Mouse (Mus musculus): Measurements from ENCODE around the gene Gtf2i. TPM values are rescaled to one million over a fixed set of nuclear protein-coding genes. Genes with fewer than 3 reads are reported as not detected.

The Gtf2i gene
- polyA plus RNA-seq, 1 experiment from 2014 or later, result 132 TPM

GRCm38 (mm10) chr5:134294606-134295005 lies 20.0 kb downstream of the Gtf2i start:
- Histone ChIP-seq H3K4me1 (ENCODE audit: control insufficient read depth in 2 of 2, insufficient read depth in 2 of 2, low read length in 2 of 2) (peaks cover 0 to 3% of the 10 kb centered on the region in 2 experiments; a peak in 1 of 4 replicates), H3K4me2 (ENCODE audit: low read length) (no peak overlapping the region), H3K36me3 (ENCODE audit: control insufficient read depth, insufficient read depth, low read length) (peaks cover 84% of the 10 kb centered on the region), H3K4me3 (ENCODE audit: control insufficient read depth in 1 of 2, insufficient read depth in 1 of 2, low read depth in 1 of 2, low read length in 2 of 2) (no peak overlapping the region), H3K27ac (replicated peaks in 1 of 2; ENCODE audit: control insufficient read depth in 1 of 2, insufficient read depth in 1 of 2, low read depth in 2 of 2, low read length in 2 of 2) (no peak overlapping the region), H3K27me3 (ENCODE audit: control insufficient read depth, insufficient read depth, low read length) (no peaks in the 10 kb centered on the region), H3K9me3 (ENCODE audit: control insufficient read depth, low read length) (no peaks in the 10 kb centered on the region), H3K9ac (ENCODE audit: low read length) (no peak overlapping the region)
- ATAC-seq (ENCODE audit: insufficient number of reproducible peaks, insufficient read depth, low FRiP score, low read depth), result no peak
- 89% methylated on average over 7 of the region's 7 CpGs for whole genome bisulfite sequencing

DNA sequence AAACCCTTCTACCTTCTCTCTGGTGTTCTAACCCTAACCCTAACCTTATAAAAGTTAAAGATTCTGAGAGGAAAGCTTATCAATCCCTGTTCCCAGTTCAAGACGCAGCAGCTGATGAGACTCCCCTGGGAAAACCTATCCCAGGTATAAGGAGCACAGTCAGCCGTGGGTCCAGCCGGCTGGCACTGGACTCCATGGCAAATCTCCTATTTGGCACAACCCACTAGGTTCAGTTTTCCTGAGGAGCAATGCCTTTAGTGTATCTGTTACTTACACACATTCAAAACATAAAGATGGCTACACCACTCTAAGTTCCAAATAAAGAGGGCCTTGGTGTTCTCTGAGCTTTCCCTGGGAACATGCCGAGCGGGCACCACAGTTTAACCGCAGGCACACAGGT lies 23.5 kb downstream of the Gtf2i start:
- Histone ChIP-seq H3K36me3 (ENCODE audit: control insufficient read depth, insufficient read depth, low read length) (peaks cover 96% of the 10 kb centered on the region), H3K4me2 (ENCODE audit: low read length) (no peak overlapping the region), H3K4me3 (ENCODE audit: control insufficient read depth in 1 of 2, insufficient read depth in 1 of 2, low read depth in 1 of 2, low read length in 2 of 2) (no peak overlapping the region), H3K9me3 (ENCODE audit: control insufficient read depth, low read length) (no peaks in the 10 kb centered on the region), H3K27ac (replicated peaks in 1 of 2; ENCODE audit: control insufficient read depth in 1 of 2, insufficient read depth in 1 of 2, low read depth in 2 of 2, low read length in 2 of 2) (no peak overlapping the region), H3K9ac (ENCODE audit: low read length) (no peak overlapping the region), H3K27me3 (ENCODE audit: control insufficient read depth, insufficient read depth, low read length) (no peaks in the 10 kb centered on the region), H3K4me1 (ENCODE audit: control insufficient read depth in 2 of 2, insufficient read depth in 2 of 2, low read length in 2 of 2) (peaks cover 0 to 3% of the 10 kb centered on the region in 2 experiments; a peak in 1 of 4 replicates)
- WGBS, result 97% methylated on average over 6 of the region's 6 CpGs
- no peak for ATAC-seq (ENCODE audit: insufficient number of reproducible peaks, insufficient read depth, low FRiP score, low read depth)

- peaks cover 0 to 3% of the 10 kb centered on the region in 2 experiments; a peak in 1 of 4 replicates for H3K4me1 ChIP-seq (ENCODE audit: control insufficient read depth in 2 of 2, insufficient read depth in 2 of 2, low read length in 2 of 2)
- no peak overlapping the region for H3K9ac ChIP-seq (ENCODE audit: low read length)
- H3K27me3 ChIP-seq (ENCODE audit: control insufficient read depth, insufficient read depth, low read length), result no peaks in the 10 kb centered on the region
- H3K27ac ChIP-seq (replicated peaks in 1 of 2; ENCODE audit: control insufficient read depth in 1 of 2, insufficient read depth in 1 of 2, low read depth in 2 of 2, low read length in 2 of 2), result no peak overlapping the region
- 92% methylated on average over 12 of the region's 12 CpGs for WGBS
- H3K4me3 ChIP-seq (ENCODE audit: control insufficient read depth in 1 of 2, insufficient read depth in 1 of 2, low read depth in 1 of 2, low read length in 2 of 2), result no peak overlapping the region
- H3K4me2 ChIP-seq (ENCODE audit: low read length), result no peak overlapping the region
- peaks cover 99% of the 10 kb centered on the region for H3K36me3 ChIP-seq (ENCODE audit: control insufficient read depth, insufficient read depth, low read length)
- no peak for ATAC-seq (ENCODE audit: insufficient number of reproducible peaks, insufficient read depth, low FRiP score, low read depth)
- no peaks in the 10 kb centered on the region for H3K9me3 ChIP-seq (ENCODE audit: control insufficient read depth, low read length)
Observed at GRCm38 (mm10) chr5:134289935-134290560, 24.5 kb downstream of the Gtf2i start.

DNA sequence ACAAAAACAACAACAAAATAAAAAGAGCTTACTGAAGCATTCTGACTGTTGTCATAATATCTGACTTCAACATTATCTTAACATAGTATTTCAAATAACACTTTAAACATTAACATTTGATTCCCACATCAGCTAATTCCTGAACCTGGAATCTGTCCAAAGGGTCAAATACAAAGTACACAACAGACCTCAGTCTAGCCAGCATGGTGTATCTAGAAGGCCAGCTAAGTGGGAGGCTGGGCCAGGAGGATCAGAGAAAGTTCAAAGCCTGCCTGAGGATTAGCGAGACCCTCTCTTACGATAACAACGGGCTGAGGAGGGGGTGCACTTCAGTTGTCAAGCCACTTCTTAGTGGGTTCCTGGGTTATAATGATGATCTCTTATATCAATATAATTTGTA lies 26.5 kb downstream of the Gtf2i start:
- 93% methylated on average over 3 of the region's 3 CpGs for WGBS
- Histone ChIP-seq H3K4me3 (ENCODE audit: control insufficient read depth in 1 of 2, insufficient read depth in 1 of 2, low read depth in 1 of 2, low read length in 2 of 2) (no peak overlapping the region), H3K27ac (replicated peaks in 1 of 2; ENCODE audit: control insufficient read depth in 1 of 2, insufficient read depth in 1 of 2, low read depth in 2 of 2, low read length in 2 of 2) (no peak overlapping the region), H3K9me3 (ENCODE audit: control insufficient read depth, low read length) (no peaks in the 10 kb centered on the region), H3K4me1 (ENCODE audit: control insufficient read depth in 2 of 2, insufficient read depth in 2 of 2, low read length in 2 of 2) (peaks cover 0 to 3% of the 10 kb centered on the region in 2 experiments; a peak in 1 of 4 replicates), H3K27me3 (ENCODE audit: control insufficient read depth, insufficient read depth, low read length) (no peaks in the 10 kb centered on the region), H3K4me2 (ENCODE audit: low read length) (no peak overlapping the region), H3K9ac (ENCODE audit: low read length) (no peak overlapping the region), H3K36me3 (ENCODE audit: control insufficient read depth, insufficient read depth, low read length) (peaks cover 100% of the 10 kb centered on the region)
- ATAC-seq (ENCODE audit: insufficient number of reproducible peaks, insufficient read depth, low FRiP score, low read depth), result no peak

DNA sequence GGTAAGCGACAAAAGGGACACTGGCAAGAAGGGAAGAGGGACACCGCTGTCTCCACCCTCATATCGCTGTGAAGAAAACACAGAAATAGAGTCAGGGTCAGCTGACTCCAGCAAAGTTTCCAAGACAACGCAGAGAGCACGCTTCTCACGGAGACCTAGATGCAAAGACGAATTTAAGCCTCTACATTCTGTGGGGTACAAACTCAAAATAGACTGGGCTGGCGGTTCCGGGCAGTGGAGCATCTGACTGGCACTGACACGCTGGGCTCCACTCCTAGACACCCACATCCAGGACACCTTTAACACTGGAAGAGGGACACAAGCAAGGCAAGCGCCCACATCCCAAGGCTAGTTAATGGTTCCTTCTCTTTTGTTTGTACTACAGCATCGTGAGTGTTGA lies 29.6 kb downstream of the Gtf2i start:
- no peak overlapping the region for H3K4me3 ChIP-seq (ENCODE audit: control insufficient read depth in 1 of 2, insufficient read depth in 1 of 2, low read depth in 1 of 2, low read length in 2 of 2)
- no peak overlapping the region for H3K9ac ChIP-seq (ENCODE audit: low read length)
- H3K4me2 ChIP-seq (ENCODE audit: low read length), result no peak overlapping the region
- H3K4me1 ChIP-seq (ENCODE audit: control insufficient read depth in 2 of 2, insufficient read depth in 2 of 2, low read length in 2 of 2), result no peaks in the 10 kb centered on the region
- no peak for ATAC-seq (ENCODE audit: insufficient number of reproducible peaks, insufficient read depth, low FRiP score, low read depth)
- WGBS, result 92% methylated on average over 12 of the region's 12 CpGs
- no peaks in the 10 kb centered on the region for H3K9me3 ChIP-seq (ENCODE audit: control insufficient read depth, low read length)
- no peak overlapping the region for H3K27ac ChIP-seq (replicated peaks in 1 of 2; ENCODE audit: control insufficient read depth in 1 of 2, insufficient read depth in 1 of 2, low read depth in 2 of 2, low read length in 2 of 2)
- H3K27me3 ChIP-seq (ENCODE audit: control insufficient read depth, insufficient read depth, low read length), result no peaks in the 10 kb centered on the region
- peaks cover 96% of the 10 kb centered on the region for H3K36me3 ChIP-seq (ENCODE audit: control insufficient read depth, insufficient read depth, low read length)

- no peak overlapping the region for H3K4me2 ChIP-seq (ENCODE audit: low read length)
- ATAC-seq (ENCODE audit: insufficient number of reproducible peaks, insufficient read depth, low FRiP score, low read depth), result no peak
- no peak overlapping the region for H3K27ac ChIP-seq (replicated peaks in 1 of 2; ENCODE audit: control insufficient read depth in 1 of 2, insufficient read depth in 1 of 2, low read depth in 2 of 2, low read length in 2 of 2)
- H3K4me3 ChIP-seq (ENCODE audit: control insufficient read depth in 1 of 2, insufficient read depth in 1 of 2, low read depth in 1 of 2, low read length in 2 of 2), result no peak overlapping the region
- no peaks in the 10 kb centered on the region for H3K27me3 ChIP-seq (ENCODE audit: control insufficient read depth, insufficient read depth, low read length)
- H3K4me1 ChIP-seq (ENCODE audit: control insufficient read depth in 2 of 2, insufficient read depth in 2 of 2, low read length in 2 of 2), result no peaks in the 10 kb centered on the region
- peaks cover 95% of the 10 kb centered on the region for H3K36me3 ChIP-seq (ENCODE audit: control insufficient read depth, insufficient read depth, low read length)
- H3K9me3 ChIP-seq (ENCODE audit: control insufficient read depth, low read length), result no peaks in the 10 kb centered on the region
- H3K9ac ChIP-seq (ENCODE audit: low read length), result no peak overlapping the region
- 86% methylated on average over 9 of the region's 9 CpGs for WGBS
Observed at GRCm38 (mm10) chr5:134282603-134283002, 32.0 kb downstream of the Gtf2i start.

GRCm38 (mm10) chr5:134282076-134282475 lies 32.5 kb downstream of the Gtf2i start:
- WGBS, result 75% methylated on average over 3 of the region's 3 CpGs
- Histone ChIP-seq H3K4me1 (ENCODE audit: control insufficient read depth in 2 of 2, insufficient read depth in 2 of 2, low read length in 2 of 2) (no peaks in the 10 kb centered on the region), H3K4me3 (ENCODE audit: control insufficient read depth in 1 of 2, insufficient read depth in 1 of 2, low read depth in 1 of 2, low read length in 2 of 2) (no peak overlapping the region), H3K36me3 (ENCODE audit: control insufficient read depth, insufficient read depth, low read length) (peaks cover 95% of the 10 kb centered on the region), H3K27me3 (ENCODE audit: control insufficient read depth, insufficient read depth, low read length) (no peaks in the 10 kb centered on the region), H3K27ac (replicated peaks in 1 of 2; ENCODE audit: control insufficient read depth in 1 of 2, insufficient read depth in 1 of 2, low read depth in 2 of 2, low read length in 2 of 2) (no peak overlapping the region), H3K9me3 (ENCODE audit: control insufficient read depth, low read length) (no peaks in the 10 kb centered on the region), H3K9ac (ENCODE audit: low read length) (no peak overlapping the region), H3K4me2 (ENCODE audit: low read length) (no peak overlapping the region)
- ATAC-seq (ENCODE audit: insufficient number of reproducible peaks, insufficient read depth, low FRiP score, low read depth), result no peak

DNA sequence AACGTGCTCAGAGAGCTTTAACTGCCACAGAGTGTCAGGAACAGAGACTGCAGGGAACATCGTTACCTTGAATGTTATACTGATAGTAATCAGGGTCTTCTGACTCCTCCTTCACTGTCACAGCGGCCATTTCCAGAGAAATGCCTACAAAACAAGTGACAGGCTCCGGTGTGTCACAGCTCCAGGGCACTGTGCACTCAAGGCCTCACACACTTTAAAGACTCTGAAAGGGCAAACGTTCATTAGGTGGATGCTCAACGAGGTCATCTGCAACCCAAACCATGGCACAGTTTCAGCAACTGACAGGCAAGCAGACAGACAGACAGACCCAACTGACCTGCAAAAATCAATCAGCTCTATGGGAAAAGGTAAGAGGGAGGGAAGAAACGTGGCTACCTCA lies 35.2 kb downstream of the Gtf2i start:
- ATAC-seq (ENCODE audit: insufficient number of reproducible peaks, insufficient read depth, low FRiP score, low read depth), result no peak
- no peak overlapping the region for H3K4me2 ChIP-seq (ENCODE audit: low read length)
- no peak overlapping the region for H3K27ac ChIP-seq (replicated peaks in 1 of 2; ENCODE audit: control insufficient read depth in 1 of 2, insufficient read depth in 1 of 2, low read depth in 2 of 2, low read length in 2 of 2)
- no peak overlapping the region for H3K4me3 ChIP-seq (ENCODE audit: control insufficient read depth in 1 of 2, insufficient read depth in 1 of 2, low read depth in 1 of 2, low read length in 2 of 2)
- no peaks in the 10 kb centered on the region for H3K27me3 ChIP-seq (ENCODE audit: control insufficient read depth, insufficient read depth, low read length)
- no peaks in the 10 kb centered on the region for H3K4me1 ChIP-seq (ENCODE audit: control insufficient read depth in 2 of 2, insufficient read depth in 2 of 2, low read length in 2 of 2)
- WGBS, result 81% methylated on average over 7 of the region's 7 CpGs
- no peak overlapping the region for H3K9ac ChIP-seq (ENCODE audit: low read length)
- no peaks in the 10 kb centered on the region for H3K9me3 ChIP-seq (ENCODE audit: control insufficient read depth, low read length)
- peaks cover 95% of the 10 kb centered on the region for H3K36me3 ChIP-seq (ENCODE audit: control insufficient read depth, insufficient read depth, low read length)
